Mouse (Mus musculus) large intestine, adult 2 months (tissue): ENCODE results near the gene Phf24. TPM values are rescaled to one million over a fixed set of nuclear protein-coding genes. Genes with fewer than 3 reads are reported as not detected.

ENCODE experiments used
- DNase-seq: peaks from one replicate; pipeline ENCODE4 v3.0.0-alpha.2; 2012; ENCODE audit warnings: low read depth, low spot score
- WGBS: fragments of 180-500 bp; shearing (Covaris S2); methylation state at CpG from one replicate; pipeline ENCODE4 v1.1.7; 2018; 5-methylcytosine and 5-hydroxymethylcytosine counted together
- polyA plus RNA-seq: library from polyadenylated mRNA; depleted of rRNA; stranded (reverse); fragments of >200 nt; gene quantifications from 2 replicates; pipeline ENCODE4 v1.2.3, GENCODE M21; 2012; rRNA removed

Gene Phf24
- polyA plus RNA-seq = 0.83 and 1.2 TPM in 2 replicates

GRCm38 (mm10) chr4:42916617-42917401 is at the start of gene Phf24:
TSS of gene Phf24 (plus strand) at chr4:42916660.
- 2% methylated on average over 82 of the region's 90 CpGs for WGBS
- DNase-seq = no peak

DNA sequence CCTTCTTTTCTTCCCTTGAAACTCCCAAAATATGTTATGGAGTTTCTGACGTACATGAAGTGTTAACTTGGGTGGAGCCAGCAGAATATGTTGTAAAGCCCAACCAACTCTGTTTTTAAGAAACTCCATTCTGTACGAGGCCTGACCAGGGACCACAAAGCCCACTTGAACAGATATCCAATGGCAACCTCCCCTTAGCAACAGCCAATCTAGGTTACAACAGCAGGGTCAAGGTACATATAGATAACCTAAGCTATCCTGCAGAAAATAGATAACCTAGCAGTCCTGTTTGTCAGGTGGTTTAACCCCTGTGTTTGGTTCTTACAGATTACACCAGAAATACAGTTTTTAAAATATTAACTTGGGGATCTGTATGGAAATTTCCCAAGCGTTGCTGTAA is 49.1 kb upstream of the Phf24 start:
- DNase-seq = no peak
- 43% methylated on average over 3 of the region's 3 CpGs for WGBS

- WGBS = 85% methylated on average over 5 of the region's 5 CpGs
- no peak for DNase-seq
Measured at GRCm38 (mm10) chr4:42868193-42868592, 48.3 kb upstream of the Phf24 start.

DNA sequence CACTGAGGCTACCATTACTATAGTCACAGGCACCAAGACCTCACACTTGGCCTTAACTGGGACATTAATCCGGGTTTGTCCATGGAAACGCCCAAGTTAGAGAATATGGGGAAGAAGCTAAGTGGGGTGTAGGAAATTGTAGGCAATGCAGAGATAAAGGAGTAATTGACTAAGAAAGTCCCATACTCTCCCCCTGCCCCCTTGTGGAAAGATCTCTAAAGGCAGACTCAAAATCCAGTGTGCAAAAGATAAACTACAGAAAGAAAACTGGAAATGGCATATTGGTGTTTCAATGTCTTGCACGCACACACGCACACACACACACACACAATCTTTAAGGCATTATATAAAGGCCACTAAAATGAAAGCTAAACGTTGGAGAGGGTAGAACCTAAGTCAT is 45.7 kb upstream of the Phf24 start:
- 69% methylated on average over 5 of the region's 5 CpGs for WGBS
- DNase-seq = no peak

- DNase-seq = no peak
- WGBS = 86% methylated on average over 7 of the region's 7 CpGs
Measured at GRCm38 (mm10) chr4:42872151-42872550, 44.3 kb upstream of the Phf24 start.

- 75% methylated on average over 16 of the region's 16 CpGs for WGBS
Measured at GRCm38 (mm10) chr4:42872746-42873435, 43.6 kb upstream of the Phf24 start.

GRCm38 (mm10) chr4:42874134-42874533 is 42.3 kb upstream of the Phf24 start, which contains the start of gene Fam205c:
TSS of gene Fam205c (minus strand) at chr4:42874234.
- no peak for DNase-seq
- 86% methylated on average over 7 of the region's 7 CpGs for WGBS

More at GRCm38 (mm10) chr4:42872746-42873435, 43.6 kb upstream of the Phf24 start:
- no peak for DNase-seq

DNA sequence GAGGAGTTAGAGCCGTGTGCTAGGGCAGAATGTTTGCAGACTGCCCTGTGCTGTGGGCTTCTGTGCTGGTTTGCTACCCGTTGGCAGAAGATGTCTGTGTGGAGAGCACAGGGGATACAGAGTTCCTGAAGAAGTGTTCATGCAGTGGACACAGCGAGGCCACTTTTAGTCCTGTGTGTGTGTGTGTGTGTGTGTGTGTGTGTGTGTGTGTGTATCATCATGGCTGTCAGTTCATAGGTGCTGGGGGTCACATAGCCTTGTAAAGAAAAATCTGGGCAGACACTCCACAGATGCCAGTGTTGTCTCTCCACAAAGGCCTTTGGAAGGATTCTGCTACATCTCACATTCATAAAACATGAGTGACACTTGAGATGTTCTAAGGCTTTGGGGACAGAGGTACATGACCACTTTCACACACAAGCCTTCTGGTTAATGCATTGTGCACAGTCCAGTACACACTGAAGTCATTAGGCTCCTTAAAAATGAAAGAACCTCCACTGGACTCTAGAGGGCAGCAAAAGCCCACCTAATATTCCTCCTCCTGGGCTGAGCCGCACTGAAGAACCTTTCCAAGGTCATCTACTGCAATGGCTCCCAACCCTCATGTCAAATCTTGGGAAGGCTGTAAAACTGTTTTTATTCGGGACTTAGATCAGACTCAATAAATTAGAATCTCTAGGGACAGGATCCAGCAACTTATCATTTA is 39.7 kb upstream of the Phf24 start:
- DNase-seq = peak; percentile 10
- WGBS = 29% methylated on average over 5 of the region's 5 CpGs

DNA sequence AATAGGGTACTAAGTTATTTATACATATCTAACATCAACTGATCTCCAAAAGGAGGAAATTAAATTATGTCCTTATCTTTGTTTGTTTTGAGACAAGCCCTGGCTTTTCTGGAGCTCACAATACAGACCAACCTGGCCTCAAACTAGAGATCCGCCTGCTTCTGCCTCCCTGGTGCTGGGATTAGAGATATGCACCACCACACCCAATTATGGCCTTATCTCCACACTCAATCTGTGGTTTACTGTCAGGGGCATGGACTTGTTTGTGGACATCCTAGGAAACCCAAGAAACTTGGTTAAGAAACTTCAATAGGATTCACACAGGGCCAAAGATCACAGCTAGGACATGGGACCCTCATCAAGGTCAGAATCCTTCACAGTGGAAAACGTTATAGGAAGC is 38.8 kb upstream of the Phf24 start:
- 59% methylated on average over 2 of the region's 2 CpGs for WGBS
- no peak for DNase-seq

DNA sequence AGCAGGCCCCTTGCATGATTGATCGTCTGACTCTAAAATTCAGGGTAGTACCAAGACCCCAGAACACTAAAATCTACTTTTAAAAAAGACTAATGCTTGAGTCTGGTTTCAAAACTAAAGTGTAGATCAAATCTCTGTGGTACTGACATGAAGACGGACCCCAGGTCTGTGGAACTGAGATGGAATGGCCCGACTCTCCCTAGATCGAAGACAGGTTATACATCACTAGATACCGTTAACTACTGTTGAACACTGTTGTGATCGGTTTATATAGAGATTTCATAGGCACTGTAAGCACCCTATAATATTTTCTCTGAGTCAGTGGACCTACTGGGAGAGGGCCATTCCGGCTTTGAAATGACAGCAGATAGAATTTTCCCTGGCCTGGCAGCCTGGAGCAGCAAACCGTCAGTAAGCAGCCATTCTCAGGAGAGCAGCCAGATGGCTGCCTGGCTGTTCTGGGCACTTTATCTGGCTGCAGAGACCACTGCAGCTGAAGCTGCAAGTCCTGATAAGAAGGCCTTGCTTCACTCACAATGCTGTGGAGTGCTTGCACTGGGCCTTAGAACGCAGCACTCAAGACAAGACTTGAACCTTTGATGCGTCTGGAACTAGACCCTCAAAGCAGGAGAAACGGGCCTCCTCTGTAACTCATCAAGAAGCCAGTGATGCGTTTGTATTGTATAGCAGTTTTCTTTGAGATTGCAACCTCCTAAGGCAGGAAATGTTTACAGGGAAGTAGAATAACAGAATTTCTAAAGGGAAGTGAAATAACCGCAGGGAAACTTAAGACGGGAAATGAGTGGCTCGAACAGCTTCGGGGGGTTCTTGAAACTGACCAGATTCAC is 36.4 kb upstream of the Phf24 start:
- DNase-seq = no peak
- WGBS = 75% methylated on average over 16 of the region's 16 CpGs

- DNase-seq = no peak
- 19% methylated on average over 1 of the region's 1 CpGs for WGBS
Measured at GRCm38 (mm10) chr4:42880677-42880948, 35.8 kb upstream of the Phf24 start.

DNA sequence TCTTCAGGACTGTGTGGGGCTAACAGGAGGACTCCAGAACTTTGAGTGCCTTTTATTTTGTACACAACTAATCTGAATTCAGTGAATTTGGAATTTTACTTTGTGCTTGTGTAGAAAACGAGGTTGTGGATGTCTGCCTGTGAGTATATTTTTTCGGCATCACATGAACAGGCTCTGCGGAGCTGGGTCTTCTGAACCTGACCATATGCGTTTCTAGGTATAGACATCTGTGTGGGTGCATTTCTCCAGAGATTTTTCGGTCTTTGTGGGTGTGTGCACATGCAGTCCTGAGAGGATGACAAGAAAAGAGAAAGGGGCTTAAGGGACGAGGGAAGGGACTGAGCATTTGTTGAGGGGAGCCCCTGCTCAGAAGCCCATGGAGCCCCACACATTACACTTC is 29.5 kb upstream of the Phf24 start:
- DNase-seq = no peak
- 78% methylated on average over 6 of the region's 6 CpGs for WGBS

GRCm38 (mm10) chr4:42888806-42889205 is 27.7 kb upstream of the Phf24 start:
- DNase-seq = no peak
- 88% methylated on average over 6 of the region's 6 CpGs for WGBS

DNA sequence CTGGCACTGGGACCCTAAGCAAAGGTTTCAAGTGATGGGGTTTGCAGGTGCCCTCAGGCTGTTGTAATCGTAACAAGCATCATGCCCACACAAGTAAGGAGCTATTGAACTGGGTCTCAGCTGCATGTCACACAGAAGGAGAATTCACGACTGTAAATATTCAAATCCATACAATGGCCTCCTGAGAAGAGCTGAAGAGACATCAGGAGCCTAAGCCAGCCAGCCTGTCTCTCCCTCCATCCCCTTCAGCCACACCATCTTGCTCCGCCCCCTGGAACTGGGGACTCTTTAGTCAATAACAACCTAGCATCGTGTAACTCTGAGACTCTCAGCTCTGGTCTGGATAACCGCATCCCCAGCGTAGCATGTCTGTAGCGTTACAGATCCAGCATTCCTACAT is 25.3 kb upstream of the Phf24 start:
- WGBS = 66% methylated on average over 7 of the region's 7 CpGs
- no peak for DNase-seq

GRCm38 (mm10) chr4:42895118-42895517 is 21.3 kb upstream of the Phf24 start:
- DNase-seq = no peak
- 68% methylated on average over 7 of the region's 7 CpGs for WGBS

DNA sequence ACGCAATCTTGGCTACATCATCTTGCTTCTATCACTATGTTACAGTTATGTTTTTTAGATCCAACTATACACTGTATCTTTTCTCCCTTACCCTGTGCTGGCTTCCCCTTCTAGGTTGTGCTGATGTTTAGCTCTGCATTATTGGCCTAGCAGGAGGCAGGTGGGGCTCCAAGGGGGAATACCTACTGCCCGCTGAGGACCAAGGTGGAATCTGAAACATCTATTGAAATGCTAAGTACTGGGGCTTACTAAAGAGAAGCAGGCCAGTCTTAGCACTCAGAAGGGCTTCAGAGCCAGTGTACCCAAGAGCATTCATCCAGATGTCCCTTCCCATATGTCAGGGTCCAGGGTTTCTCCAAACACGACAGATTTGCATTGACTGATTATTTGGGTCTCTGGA is 17.5 kb upstream of the Phf24 start:
- WGBS = 42% methylated on average over 3 of the region's 3 CpGs
- DNase-seq = no peak

DNA sequence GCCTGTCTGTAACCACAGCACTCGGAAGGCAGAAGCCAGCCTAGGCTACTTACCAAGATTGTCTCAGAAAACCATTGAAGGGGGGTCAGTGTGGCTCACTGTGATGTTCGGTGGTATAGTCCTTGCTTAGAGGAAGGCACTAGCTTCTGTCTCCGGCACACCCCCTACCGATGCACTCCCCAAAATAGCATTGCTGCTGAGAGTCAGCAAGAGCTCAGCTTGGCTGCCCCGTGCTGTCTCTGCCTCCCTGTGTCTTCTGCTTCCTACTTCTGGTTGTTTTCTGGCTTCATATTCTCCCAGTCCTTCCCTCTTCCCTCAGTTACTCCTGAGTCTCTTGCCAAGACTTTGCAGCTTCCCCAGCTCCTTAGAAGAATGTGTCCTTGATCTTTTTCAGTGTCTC is 15.6 kb upstream of the Phf24 start:
- DNase-seq = no peak
- 59% methylated on average over 5 of the region's 5 CpGs for WGBS

- 37% methylated on average over 9 of the region's 9 CpGs for WGBS
- DNase-seq = no peak
Measured at GRCm38 (mm10) chr4:42902174-42902573, 14.3 kb upstream of the Phf24 start.

- no peak for DNase-seq
- WGBS = 82% methylated on average over 5 of the region's 5 CpGs
Measured at GRCm38 (mm10) chr4:42902730-42903129, 13.7 kb upstream of the Phf24 start.

- 9% methylated on average over 1 of the region's 1 CpGs for WGBS
- DNase-seq = no peak
Measured at GRCm38 (mm10) chr4:42903942-42904341, 12.5 kb upstream of the Phf24 start.
